Mouse (Mus musculus) testis, adult 2 months (tissue): ENCODE results near the gene Slc36a3.

Experiments used
- CTCF ChIP-seq: fragments of 200-500 bp; IDR thresholded peaks from 2 replicates; pipeline ENCODE4 v1.5.1; 2012; ENCODE audit warnings: low read depth, mild to moderate bottlenecking, inconsistent platforms, low read length, moderate library complexity; ENCODE audit not compliant: control insufficient read depth, insufficient read depth, insufficient replicate concordance
- POLR2A ChIP-seq: fragments of 200-500 bp; IDR thresholded peaks from 2 replicates; pipeline ENCODE4 v1.6.1; 2012; ENCODE audit warnings: low read depth, mild to moderate bottlenecking, inconsistent platforms, low read length, moderate library complexity; ENCODE audit not compliant: control insufficient read depth

DNA sequence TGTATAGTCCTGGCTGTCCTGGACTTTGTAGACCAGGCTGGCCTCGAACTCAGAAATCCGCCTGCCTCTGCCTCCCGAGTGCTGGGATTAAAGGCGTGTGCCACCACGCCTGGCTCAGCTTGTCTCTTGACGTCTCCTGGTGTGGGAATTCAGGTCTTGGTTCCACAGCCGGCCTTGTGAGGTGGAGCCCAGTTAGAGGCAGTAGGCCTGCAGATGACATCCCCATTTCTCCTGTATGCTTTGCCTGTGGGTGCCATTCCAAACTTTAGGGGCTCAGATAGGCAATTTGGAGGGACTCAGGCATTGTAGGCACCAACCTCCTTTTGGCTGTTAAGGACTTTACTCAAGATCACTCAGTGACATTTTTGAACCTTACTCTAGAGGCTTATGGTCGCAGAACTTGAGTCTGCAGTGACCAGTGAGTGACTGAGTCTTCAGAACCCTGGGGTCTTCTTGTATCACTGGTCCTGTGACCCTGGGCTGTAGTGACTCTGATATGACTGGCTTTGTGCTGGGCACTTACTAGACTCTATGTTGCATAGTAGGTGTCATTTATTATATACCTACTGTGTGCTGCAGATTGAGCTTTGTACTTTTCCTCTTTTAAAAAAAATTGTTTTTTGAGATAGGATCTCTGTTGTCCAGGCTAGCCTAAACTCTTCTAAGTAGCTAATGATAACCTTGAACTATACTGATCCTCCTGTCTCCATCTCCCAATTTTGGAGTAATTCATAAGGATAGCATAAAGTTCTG, 52.3 kb downstream of the Slc36a3 start:
- TF ChIP-seq POLR2A: no peak
- TF ChIP-seq CTCF: no peak
